Comparison of ENCODE assay signal across 8 mouse cellular contexts in genomic region chr6:82881485-82882096, GRCm38 (mm10). TPM values are rescaled to one million over a fixed set of nuclear protein-coding genes. Genes with fewer than 3 reads are reported as not detected.
DNase-seq lines count a peak whose midpoint lies in the region; ATAC-seq and TF ChIP-seq lines count a peak whose summit lies in the region.

No protein-coding gene starts in this region.

- intact Hi-C loops in left cerebral cortex, postnatal 4 days (cut with DNase I), result loop anchor here (10.0 kb wide), 1 partner anchor 137 kb away; no protein-coding TSS in a partner anchor

- no peak overlapping the region for H3K27ac ChIP-seq in forebrain, embryonic 11.5 days (ENCODE audit: low read depth, low read length)
- H3K27ac ChIP-seq in forebrain, embryonic 12.5 days, result no peak overlapping the region
- no peak overlapping the region for H3K27ac ChIP-seq in cerebellum, adult 2 months (ENCODE audit: insufficient read depth, low read length)
- no peak overlapping the region for H3K27ac ChIP-seq in intestine, embryonic 16.5 days (ENCODE audit: low read length)
- no peak overlapping the region for H3K27ac ChIP-seq in midbrain, embryonic 15.5 days
- peak overlapping the region; percentile 40; the same call in 1 of the 2 replicates for H3K27ac ChIP-seq in stomach, postnatal 0 days (replicated peaks)

- TF ChIP-seq EP300 in stomach, postnatal 0 days (optimal IDR thresholded peaks at IDR 0.05), result no peak

- peak; percentile 71 for TF ChIP-seq CTCF in cerebellum, adult 2 months (IDR thresholded peaks at IDR 0.05; ENCODE audit: borderline replicate concordance, insufficient read depth, low read depth, low read length)
- peak; percentile 81 for TF ChIP-seq CTCF in stomach, postnatal 0 days (IDR thresholded peaks at IDR 0.05; ENCODE audit: low read depth)

- H3K9me3 ChIP-seq in forebrain, embryonic 11.5 days (ENCODE audit: control insufficient read depth, low read length), result no peaks in the 10 kb centered on the region
- H3K9me3 ChIP-seq in forebrain, embryonic 12.5 days, result no peaks in the 10 kb centered on the region
- H3K9me3 ChIP-seq in intestine, embryonic 16.5 days (ENCODE audit: control insufficient read depth, low read length), result no peaks in the 10 kb centered on the region
- H3K9me3 ChIP-seq in midbrain, embryonic 15.5 days, result no peaks in the 10 kb centered on the region
- no peaks in the 10 kb centered on the region for H3K9me3 ChIP-seq in stomach, postnatal 0 days (ENCODE audit: control insufficient read depth, low read length)

- H3K9ac ChIP-seq in forebrain, embryonic 11.5 days (ENCODE audit: low read length), result no peak overlapping the region
- no peak overlapping the region for H3K9ac ChIP-seq in forebrain, embryonic 12.5 days
- H3K9ac ChIP-seq in intestine, embryonic 16.5 days (ENCODE audit: low read depth, low read length), result no peak overlapping the region
- no peak overlapping the region for H3K9ac ChIP-seq in midbrain, embryonic 15.5 days
- no peak overlapping the region for H3K9ac ChIP-seq in stomach, postnatal 0 days (ENCODE audit: low read length)

- WGBS in forebrain, embryonic 11.5 days, result 51% methylated on average over 21 of the region's 21 CpGs
- WGBS in forebrain, embryonic 12.5 days, result 52% methylated on average over 21 of the region's 21 CpGs
- WGBS in cerebellum, adult 2 months, result 40% methylated on average over 21 of the region's 21 CpGs
- WGBS in intestine, embryonic 16.5 days, result 35% methylated on average over 21 of the region's 21 CpGs
- 50% methylated on average over 21 of the region's 21 CpGs for WGBS in midbrain, embryonic 15.5 days
- WGBS in stomach, postnatal 0 days, result 39% methylated on average over 21 of the region's 21 CpGs

- no peak for ATAC-seq in forebrain, embryonic 11.5 days (replicated peaks; ENCODE audit: low FRiP score)
- ATAC-seq in forebrain, embryonic 12.5 days (ENCODE audit: low FRiP score), result no peak
- peak; percentile 57 for ATAC-seq in intestine, embryonic 16.5 days
- 0 out of 2 replicates have a peak, but pooled peaks have one; percentile 17 for ATAC-seq in midbrain, embryonic 15.5 days (replicated peaks)
- peak; percentile 74 for ATAC-seq in stomach, postnatal 0 days (ENCODE audit: low FRiP score, low TSS enrichment)

- no peaks in the 10 kb centered on the region for H3K27me3 ChIP-seq in forebrain, embryonic 11.5 days (ENCODE audit: control insufficient read depth, insufficient read depth, low read length)
- H3K27me3 ChIP-seq in forebrain, embryonic 12.5 days, result no peaks in the 10 kb centered on the region
- no peaks in the 10 kb centered on the region for H3K27me3 ChIP-seq in cerebellum, adult 2 months (ENCODE audit: control insufficient read depth, insufficient read depth, low read length)
- H3K27me3 ChIP-seq in intestine, embryonic 16.5 days (replicated peaks; ENCODE audit: control insufficient read depth, insufficient read depth, low read length), result no peaks in the 10 kb centered on the region
- H3K27me3 ChIP-seq in midbrain, embryonic 15.5 days (replicated peaks), result no peaks in the 10 kb centered on the region
- no peaks in the 10 kb centered on the region for H3K27me3 ChIP-seq in stomach, postnatal 0 days (ENCODE audit: control insufficient read depth, insufficient read depth, low read length)

- DNase-seq in forebrain, embryonic 11.5 days (ENCODE audit: low spot score), result peak; percentile 74
- peak; percentile 39 to 43 for DNase-seq in cerebellum, adult 2 months
- DNase-seq in gastrocnemius, postnatal 10 days, result peak; percentile 66
- peak; percentile 47 for DNase-seq in left cerebral cortex, postnatal 4 days
- peak; percentile 84 for DNase-seq in stomach, postnatal 0 days (ENCODE audit: low spot score)

- H3K36me3 ChIP-seq in forebrain, embryonic 11.5 days (ENCODE audit: control insufficient read depth, insufficient read depth, low read length), result no peaks in the 10 kb centered on the region
- H3K36me3 ChIP-seq in forebrain, embryonic 12.5 days (replicated peaks), result no peaks in the 10 kb centered on the region
- no peaks in the 10 kb centered on the region for H3K36me3 ChIP-seq in intestine, embryonic 16.5 days (ENCODE audit: control insufficient read depth, insufficient read depth, low read length)
- H3K36me3 ChIP-seq in midbrain, embryonic 15.5 days (replicated peaks), result no peaks in the 10 kb centered on the region
- no peaks in the 10 kb centered on the region for H3K36me3 ChIP-seq in stomach, postnatal 0 days (ENCODE audit: control insufficient read depth, insufficient read depth, low read length)

- H3K4me3 ChIP-seq in forebrain, embryonic 11.5 days (ENCODE audit: low read depth, low read length), result no peak overlapping the region
- no peak overlapping the region for H3K4me3 ChIP-seq in forebrain, embryonic 12.5 days (replicated peaks)
- H3K4me3 ChIP-seq in cerebellum, adult 2 months (replicated peaks; ENCODE audit: insufficient read depth, low read depth, low read length), result no peak overlapping the region
- H3K4me3 ChIP-seq in intestine, embryonic 16.5 days (ENCODE audit: low read length), result no peak overlapping the region
- no peak overlapping the region for H3K4me3 ChIP-seq in midbrain, embryonic 15.5 days
- no peak overlapping the region for H3K4me3 ChIP-seq in stomach, postnatal 0 days (ENCODE audit: low read depth, low read length)

- no peak overlapping the region for H3K4me2 ChIP-seq in forebrain, embryonic 11.5 days (ENCODE audit: low read depth, low read length, severe bottlenecking)
- no peak overlapping the region for H3K4me2 ChIP-seq in forebrain, embryonic 12.5 days
- H3K4me2 ChIP-seq in intestine, embryonic 16.5 days (ENCODE audit: low read depth, low read length), result peak overlapping the region; percentile 9
- H3K4me2 ChIP-seq in midbrain, embryonic 15.5 days, result no peak overlapping the region
- no peak overlapping the region for H3K4me2 ChIP-seq in stomach, postnatal 0 days (replicated peaks; ENCODE audit: low read depth)

- TF ChIP-seq POLR2A in cerebellum, adult 2 months (IDR thresholded peaks at IDR 0.05; ENCODE audit: borderline replicate concordance, insufficient read depth, low read length), result no peak

- no peaks in the 10 kb centered on the region for H3K4me1 ChIP-seq in forebrain, embryonic 11.5 days (replicated peaks; ENCODE audit: control insufficient read depth, insufficient read depth, low read length)
- no peaks in the 10 kb centered on the region for H3K4me1 ChIP-seq in forebrain, embryonic 12.5 days
- H3K4me1 ChIP-seq in cerebellum, adult 2 months (ENCODE audit: control insufficient read depth, insufficient read depth, low read length), result no peaks in the 10 kb centered on the region
- H3K4me1 ChIP-seq in intestine, embryonic 16.5 days (ENCODE audit: control insufficient read depth, insufficient read depth, low read length), result no peaks in the 10 kb centered on the region; the same call in 1 of the 2 replicates
- no peaks in the 10 kb centered on the region for H3K4me1 ChIP-seq in midbrain, embryonic 15.5 days
- H3K4me1 ChIP-seq in stomach, postnatal 0 days (replicated peaks; ENCODE audit: control insufficient read depth, insufficient read depth), result no peaks in the 10 kb centered on the region

RNA-seq across cellular contexts. Expression of gene Sema4f, which starts 58.0 kb away (rescaled TPM):
- 2.0 and 2.2 TPM in 2 replicates for polyA plus RNA-seq in forebrain, embryonic 11.5 days (2014; fragmentation: Nextera tagmentation; extraction: Ambion mirVana)
- polyA plus RNA-seq in forebrain, embryonic 12.5 days (2016; fragmentation: Nextera tagmentation; extraction: Ambion mirVana), result 4.6 and 5.9 TPM in 2 replicates
- polyA plus RNA-seq in cerebellum, adult 2 months (2012; rRNA removed), result 44.7 and 52.5 TPM in 2 replicates
- total RNA-seq in gastrocnemius, postnatal 10 days (2021), result under 1 TPM; 0.47 to 0.49 TPM
- 1.2 and 1.5 TPM in 2 replicates for polyA plus RNA-seq in intestine, embryonic 16.5 days (2015; fragmentation: Nextera tagmentation; extraction: Ambion mirVana)
- 10 to 100 TPM; 51.3 to 54.0 TPM for total RNA-seq in left cerebral cortex, postnatal 4 days (2021)
- 20.3 and 21.7 TPM in 2 replicates for polyA plus RNA-seq in midbrain, embryonic 15.5 days (2015; fragmentation: Nextera tagmentation; extraction: Ambion mirVana)
- polyA plus RNA-seq in stomach, postnatal 0 days (2015; fragmentation: Nextera tagmentation; extraction: Ambion mirVana), result 0.58 and 0.67 TPM in 2 replicates

Comparison
In these comparisons a context has a peak if more than half of its experiments do, and no peak if none do; other contexts are left out.
1. ATAC-seq: peak in intestine, embryonic 16.5 days (single experiment), midbrain, embryonic 15.5 days (single experiment) and stomach, postnatal 0 days (single experiment); none in forebrain, embryonic 11.5 days (single experiment) and forebrain, embryonic 12.5 days (single experiment).
2. Peak in every context shown above with its lines, with median percentiles within 50 percentile points of each other: DNase-seq.